Mouse (Mus musculus): ENCODE results near the gene S100b.

S100b gene

GRCm38 (mm10) chr10:76253536-76253935 is at the start of gene S100b:
Gene S100b, plus strand, starts transcription at chr10:76253853.
- DNase-seq (ENCODE audit: low read depth): no peak

GRCm38 (mm10) chr10:76207262-76207796 is 46.3 kb upstream of the S100b start:
- no peak for DNase-seq (ENCODE audit: low read depth)

- DNase-seq (ENCODE audit: low read depth): no peak
These were observed 44.4 kb upstream of the S100b start for GRCm38 (mm10) chr10:76209241-76209640.

- DNase-seq (ENCODE audit: low read depth): no peak
These were observed 42.8 kb upstream of the S100b start for GRCm38 (mm10) chr10:76210806-76211205.

- DNase-seq (ENCODE audit: low read depth): no peak
These were observed 41.5 kb upstream of the S100b start for GRCm38 (mm10) chr10:76212121-76212520.

GRCm38 (mm10) chr10:76214161-76214560 is 39.5 kb upstream of the S100b start:
- DNase-seq (ENCODE audit: low read depth): no peak

- DNase-seq (ENCODE audit: low read depth): no peak
These were observed 36.6 kb upstream of the S100b start for GRCm38 (mm10) chr10:76217056-76217455.

GRCm38 (mm10) chr10:76218240-76218639 is 35.4 kb upstream of the S100b start:
- no peak for DNase-seq (ENCODE audit: low read depth)

GRCm38 (mm10) chr10:76225944-76226343 is 27.7 kb upstream of the S100b start:
- DNase-seq (ENCODE audit: low read depth): no peak

GRCm38 (mm10) chr10:76229627-76230026 is 24.0 kb upstream of the S100b start:
- DNase-seq (ENCODE audit: low read depth): no peak

GRCm38 (mm10) chr10:76237341-76238225 is 16.1 kb upstream of the S100b start, which contains the start of gene Prmt2:
Gene Prmt2, minus strand, starts transcription at chr10:76237865.
- DNase-seq (ENCODE audit: low read depth): peak; percentile 91

GRCm38 (mm10) chr10:76239401-76239800 is 14.3 kb upstream of the S100b start:
- DNase-seq (ENCODE audit: low read depth): no peak

GRCm38 (mm10) chr10:76245106-76245505 is 8.5 kb upstream of the S100b start:
- no peak for DNase-seq (ENCODE audit: low read depth)

- no peak for DNase-seq (ENCODE audit: low read depth)
These were observed 7.1 kb upstream of the S100b start for GRCm38 (mm10) chr10:76246601-76247000.

GRCm38 (mm10) chr10:76247960-76248646 is 5.5 kb upstream of the S100b start:
- no peak for DNase-seq (ENCODE audit: low read depth)

- DNase-seq (ENCODE audit: low read depth): no peak
These were observed 5.0 kb upstream of the S100b start for GRCm38 (mm10) chr10:76248647-76248968.

GRCm38 (mm10) chr10:76250870-76251269 is 2.8 kb upstream of the S100b start:
- no peak for DNase-seq (ENCODE audit: low read depth)

- no peak for DNase-seq (ENCODE audit: low read depth)
These were observed 574 bp upstream of the S100b start for GRCm38 (mm10) chr10:76253079-76253478.

GRCm38 (mm10) chr10:76255617-76256016 is 2.0 kb downstream of the S100b start:
- no peak for DNase-seq (ENCODE audit: low read depth)

GRCm38 (mm10) chr10:76257231-76257630 is 3.6 kb downstream of the S100b start:
- no peak for DNase-seq (ENCODE audit: low read depth)

GRCm38 (mm10) chr10:76257719-76258390 is 4.2 kb downstream of the S100b start:
- DNase-seq (ENCODE audit: low read depth): no peak

GRCm38 (mm10) chr10:76259566-76260232 is 6.0 kb downstream of the S100b start:
- DNase-seq (ENCODE audit: low read depth): no peak
